Mouse (Mus musculus) fat pad, adult 2 months (tissue): Measurements from ENCODE around the gene Apba1.

Experiments used
- DNase-seq: peaks from one replicate; pipeline ENCODE4 v3.0.0-alpha.2; 2011; ENCODE audit warnings: low read depth, low spot score; ENCODE audit errors: extremely low read depth

Gene Apba1

DNA sequence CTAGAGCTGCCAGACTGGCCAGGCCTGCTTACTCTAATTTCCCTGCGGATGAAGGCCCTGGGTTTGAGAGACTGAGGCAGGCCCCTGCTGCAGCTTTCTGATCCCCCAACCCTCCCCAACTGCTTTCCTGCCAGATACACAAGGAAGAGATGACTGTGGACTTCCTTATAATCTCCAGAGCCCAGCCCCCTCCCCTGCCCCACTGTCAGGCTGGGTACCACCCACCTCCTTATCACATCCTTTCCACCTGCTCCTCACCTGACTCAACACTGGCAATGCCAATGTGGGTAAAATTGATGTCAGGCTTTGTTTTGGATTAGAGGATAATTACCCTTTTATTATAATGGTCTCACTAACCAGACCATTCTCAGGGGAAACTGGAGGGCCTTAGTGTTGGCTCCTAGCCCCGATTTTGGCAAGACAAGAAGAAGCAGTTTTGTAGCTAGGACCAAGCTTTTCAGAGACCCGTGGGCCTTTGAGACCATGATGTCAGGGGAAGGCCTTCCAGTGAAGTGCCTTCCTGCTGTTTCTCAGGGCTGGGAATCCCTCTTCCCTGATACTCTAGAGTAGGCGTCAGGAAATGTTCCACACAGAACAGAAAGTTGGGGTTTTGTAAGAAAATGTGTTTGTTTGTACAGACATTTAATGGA lies 44.7 kb downstream of the Apba1 start:
- DNase-seq: no peak

DNA sequence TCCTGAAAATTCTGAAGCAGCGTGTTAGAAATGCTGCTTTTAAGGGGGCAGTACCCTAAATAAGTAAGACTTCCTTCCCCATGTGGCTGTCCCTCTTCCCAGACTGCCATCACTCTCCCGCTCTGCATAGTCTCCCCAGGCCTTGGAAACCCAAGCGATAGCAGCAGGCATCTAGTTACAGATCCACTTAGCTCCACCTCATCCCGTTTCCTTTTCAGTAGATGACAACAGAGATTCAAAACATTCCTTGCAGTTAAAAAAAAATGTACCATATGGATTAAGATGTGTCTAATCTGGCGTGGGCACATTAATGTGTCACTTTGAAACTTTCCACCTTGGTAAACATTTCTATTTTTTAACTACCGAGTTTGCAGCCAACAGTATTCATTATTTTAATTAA lies 48.1 kb downstream of the Apba1 start:
- DNase-seq: no peak

DNA sequence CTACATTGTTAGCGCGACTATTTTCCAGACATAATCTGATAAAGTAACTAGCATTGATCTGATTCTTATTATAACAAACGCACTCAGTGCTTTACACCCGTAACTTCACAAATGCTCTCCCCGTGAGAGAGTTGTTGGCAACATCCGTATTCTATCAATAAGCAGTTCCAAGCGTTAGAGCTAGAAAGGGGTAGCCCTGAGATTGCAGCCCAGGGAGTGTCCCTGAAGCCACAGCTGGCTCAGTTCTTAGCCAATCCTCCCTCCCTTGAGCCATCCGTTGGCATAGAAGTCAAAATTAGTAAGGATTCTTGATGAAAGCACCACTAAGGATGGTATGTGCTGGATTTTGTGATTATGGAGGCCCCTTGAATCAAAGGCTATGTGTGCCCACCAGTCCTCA lies 48.7 kb downstream of the Apba1 start:
- no peak for DNase-seq

DNA sequence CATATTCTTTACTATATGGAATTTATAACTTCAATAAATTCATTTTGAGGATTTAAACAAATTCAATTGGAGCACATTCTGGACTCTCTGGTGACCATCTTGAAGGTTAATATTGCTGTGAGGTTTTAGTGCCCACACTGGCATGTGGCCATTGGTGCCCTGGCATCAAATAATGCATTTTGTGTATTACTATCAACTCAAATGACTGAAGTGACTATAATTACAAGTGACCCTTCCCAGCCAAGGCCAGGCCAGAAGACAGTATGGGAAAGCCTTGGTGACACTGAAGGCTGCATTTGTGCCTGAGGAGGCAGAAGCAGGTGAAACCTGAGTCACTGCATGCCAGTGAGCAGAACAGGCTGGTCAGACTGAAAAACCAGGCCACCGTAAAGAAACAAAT lies 50.5 kb downstream of the Apba1 start:
- no peak for DNase-seq

DNA sequence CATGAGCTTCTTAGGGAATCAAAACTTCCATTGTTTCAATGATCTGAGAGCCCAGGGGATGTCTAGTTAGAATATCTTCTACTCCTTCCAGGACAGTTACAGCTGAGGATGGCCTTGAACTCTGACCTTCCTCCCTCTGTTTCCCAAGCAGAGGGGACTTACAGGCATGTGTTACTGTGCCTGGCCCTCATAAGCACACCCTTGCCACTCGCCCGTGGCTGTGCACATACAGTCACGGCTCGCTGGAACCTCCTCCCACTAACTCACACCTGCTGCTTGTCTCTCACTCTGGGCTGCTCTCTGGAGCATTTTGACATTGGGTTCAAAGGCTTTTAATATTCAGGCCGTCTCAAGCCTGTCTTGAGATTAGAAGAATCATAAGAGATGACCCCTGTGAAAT lies 51.8 kb downstream of the Apba1 start:
- no peak for DNase-seq

DNA sequence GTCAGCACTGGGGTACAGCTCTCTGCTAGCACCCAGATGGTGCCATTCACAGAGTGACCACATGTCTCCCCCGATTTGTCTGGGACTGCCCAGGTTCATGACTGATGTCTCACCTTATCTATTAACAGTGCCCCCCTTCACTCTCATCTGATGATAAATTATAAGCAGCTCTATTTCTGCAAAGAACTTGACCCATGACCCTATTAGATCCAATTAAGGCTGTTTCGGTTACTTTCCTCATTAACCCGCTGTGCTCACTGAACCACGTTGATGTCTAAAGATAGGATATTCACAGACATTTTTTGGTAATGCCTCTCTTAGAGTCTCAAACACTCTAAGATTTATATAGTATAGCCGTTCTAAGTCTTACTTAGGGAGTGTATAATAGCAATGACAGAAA lies 52.3 kb downstream of the Apba1 start:
- DNase-seq: no peak

DNA sequence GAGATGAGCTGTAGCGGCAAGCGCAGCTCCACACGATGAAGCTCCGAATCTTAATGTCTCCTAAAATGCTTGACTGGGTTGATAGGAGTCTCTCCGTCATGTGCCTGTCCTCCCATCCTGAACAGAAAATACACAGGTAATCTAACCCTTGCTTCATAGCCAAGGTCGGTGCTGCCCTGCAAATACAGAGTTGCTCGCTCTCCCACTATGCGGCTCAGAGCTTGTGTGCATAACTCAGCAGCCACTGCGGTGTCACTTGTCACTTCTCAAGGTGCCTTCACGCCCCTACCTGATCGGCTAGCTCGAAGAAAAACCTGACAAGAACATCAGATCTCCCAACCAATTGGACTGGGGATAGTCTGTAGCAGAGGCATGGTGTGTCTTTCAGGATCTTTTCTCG lies 58.1 kb downstream of the Apba1 start:
- no peak for DNase-seq

DNA sequence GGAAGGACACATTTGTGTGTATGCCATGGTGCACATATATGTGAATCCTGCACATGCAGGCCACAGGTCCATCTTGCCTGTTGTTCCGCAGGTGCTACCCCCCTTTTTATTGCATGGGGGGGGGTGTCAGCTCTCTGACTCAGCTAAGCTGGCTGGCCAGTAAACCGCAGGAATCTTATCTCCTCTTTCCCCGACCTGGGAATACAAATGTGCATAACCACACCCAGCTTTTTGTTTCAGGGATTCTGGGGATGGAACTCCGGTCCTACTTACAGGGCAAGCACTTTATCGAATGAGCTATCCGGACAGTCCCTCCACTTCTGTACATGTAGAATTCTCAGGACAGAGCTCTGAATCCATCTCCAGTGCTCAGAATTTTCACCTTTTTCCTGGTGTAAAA lies 58.5 kb downstream of the Apba1 start:
- no peak for DNase-seq

DNA sequence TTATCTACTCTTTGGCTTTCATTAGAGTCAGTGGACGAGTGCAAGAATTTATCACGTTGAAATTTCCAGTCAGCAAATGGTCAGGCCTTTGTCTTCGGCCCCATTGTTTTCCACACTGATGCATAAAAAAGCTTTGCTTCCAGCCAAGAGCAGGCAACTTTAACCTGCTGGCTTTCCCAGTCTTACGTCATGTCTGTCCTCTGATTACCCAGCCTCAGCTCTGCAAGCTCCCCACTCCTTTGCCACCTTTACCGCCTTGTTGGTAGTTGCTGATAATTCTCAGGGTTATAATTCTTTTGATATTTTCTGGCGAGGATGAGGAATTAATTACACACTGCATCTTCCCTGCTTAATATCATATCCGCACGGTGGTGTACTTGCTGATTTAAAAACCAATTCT lies 61.2 kb downstream of the Apba1 start:
- no peak for DNase-seq

DNA sequence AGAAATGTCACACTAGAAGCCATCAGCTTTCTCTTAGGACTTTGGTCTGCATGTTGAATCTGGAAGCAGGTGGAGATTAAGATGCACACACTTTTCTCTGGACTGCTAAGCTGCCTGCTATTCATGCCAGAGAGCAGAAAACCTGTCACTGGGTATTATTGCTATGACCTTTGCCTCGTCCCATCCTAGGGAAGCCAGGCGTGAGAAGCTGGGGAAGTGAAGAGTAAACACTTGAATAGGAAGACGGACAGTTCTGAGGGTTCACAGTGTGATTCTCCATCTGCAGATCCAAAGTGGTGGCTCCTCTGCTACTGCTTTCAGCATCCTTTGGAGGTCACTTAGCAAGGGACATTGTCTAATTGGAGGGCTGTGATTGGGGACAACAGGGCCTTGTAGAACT lies 63.8 kb downstream of the Apba1 start:
- DNase-seq: no peak

DNA sequence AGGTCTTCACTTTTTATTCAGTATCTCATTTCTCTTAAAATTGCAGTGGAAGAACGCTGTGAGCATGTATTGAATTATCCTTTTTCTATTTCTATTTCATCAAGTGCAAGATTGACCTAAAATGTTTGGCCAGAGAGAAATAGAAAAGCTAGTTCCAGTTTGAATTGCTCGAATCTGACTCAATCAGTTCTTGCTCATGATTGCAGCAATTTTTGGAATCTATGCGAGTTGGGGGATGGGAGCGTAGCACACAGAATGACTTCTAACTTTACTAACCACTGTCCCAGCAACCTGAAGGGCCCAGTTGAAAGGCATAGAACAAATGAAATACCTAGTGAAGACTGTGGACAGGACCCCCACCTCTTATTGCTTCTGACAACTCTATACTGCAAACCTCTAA lies 64.8 kb downstream of the Apba1 start:
- DNase-seq: no peak

DNA sequence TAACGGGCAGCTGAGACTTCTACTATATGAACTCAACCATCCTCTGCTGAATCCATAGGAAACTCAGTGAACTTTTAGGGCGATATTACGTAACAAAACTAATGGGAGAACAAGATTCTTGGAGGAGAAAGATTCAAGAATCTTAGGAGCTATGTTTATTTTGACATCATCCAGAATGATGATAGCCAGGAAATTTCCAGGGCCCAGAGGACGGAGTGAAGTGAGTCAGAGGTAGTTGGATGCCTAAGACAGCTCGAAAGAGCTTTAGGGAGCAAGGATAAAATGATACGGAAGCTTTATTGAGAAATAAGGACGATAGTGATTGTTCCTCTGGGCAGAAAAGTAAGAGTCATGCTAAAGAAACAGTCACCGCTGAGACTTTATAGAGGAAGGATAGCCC lies 67.6 kb downstream of the Apba1 start:
- no peak for DNase-seq

DNA sequence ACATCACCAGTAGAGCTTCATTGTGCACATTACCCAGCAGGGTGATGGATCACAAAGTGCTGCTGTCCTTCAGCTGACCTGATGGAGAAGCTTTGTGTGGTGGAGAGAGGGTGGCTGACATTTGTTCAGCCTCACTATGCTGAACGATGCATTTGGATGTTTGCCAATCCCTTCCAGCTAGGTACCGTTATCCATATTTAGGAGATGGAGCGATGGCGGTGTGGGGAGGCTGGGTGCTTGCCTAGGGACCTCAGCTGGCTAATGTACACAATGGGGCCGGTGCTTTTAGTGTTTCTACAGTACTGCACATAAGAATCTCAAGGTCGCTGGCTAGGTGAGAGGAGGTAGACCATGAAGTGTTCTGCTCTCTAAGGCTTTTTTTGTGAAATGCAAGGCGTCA lies 72.1 kb downstream of the Apba1 start:
- no peak for DNase-seq

DNA sequence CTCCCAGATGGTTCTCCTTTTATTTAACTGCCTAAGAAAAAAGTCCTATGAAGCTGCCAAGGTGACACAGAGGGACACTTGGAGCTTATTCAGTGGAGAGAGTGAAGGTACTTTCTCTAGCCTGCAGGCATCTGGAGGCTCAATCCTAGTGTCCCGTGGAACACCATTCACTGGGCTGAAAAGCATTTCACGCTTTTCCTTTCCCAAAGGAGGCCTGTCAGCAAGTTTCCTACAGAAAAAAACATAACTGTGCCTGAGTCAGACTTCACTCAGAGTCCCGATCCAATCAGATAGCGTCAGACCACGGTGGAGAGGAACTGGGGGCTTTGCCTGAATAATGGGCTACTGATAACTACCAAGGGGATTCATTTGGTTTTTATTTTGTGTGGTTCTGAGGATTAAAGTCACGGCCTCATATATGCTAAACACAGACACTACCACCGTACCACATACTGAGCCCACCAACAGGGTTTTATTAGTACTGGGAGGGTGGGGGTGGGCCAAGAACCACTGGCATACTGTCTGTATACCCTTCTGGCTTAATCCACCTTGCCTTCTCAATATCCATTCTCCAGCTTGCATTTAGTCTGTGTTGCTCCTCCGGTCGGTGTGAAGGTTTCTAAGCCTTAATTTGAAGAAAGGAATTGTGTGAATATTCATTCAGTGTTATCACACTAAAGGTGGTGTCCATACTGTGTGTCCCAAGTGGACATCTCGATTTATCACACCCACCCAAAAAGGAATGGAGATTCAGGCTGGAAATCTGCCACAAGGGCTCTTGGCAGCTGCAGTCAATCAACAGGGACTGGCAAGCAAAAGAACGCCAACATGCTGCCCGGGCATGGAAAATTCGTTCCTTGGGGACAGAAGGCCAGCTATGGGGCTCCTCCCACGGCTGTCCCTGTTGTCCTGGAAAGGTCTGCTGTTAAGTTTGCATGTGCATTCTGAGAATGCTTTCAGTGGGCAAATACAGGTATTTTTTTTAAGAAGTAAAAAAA lies 75.3 kb downstream of the Apba1 start:
- DNase-seq: no peak

DNA sequence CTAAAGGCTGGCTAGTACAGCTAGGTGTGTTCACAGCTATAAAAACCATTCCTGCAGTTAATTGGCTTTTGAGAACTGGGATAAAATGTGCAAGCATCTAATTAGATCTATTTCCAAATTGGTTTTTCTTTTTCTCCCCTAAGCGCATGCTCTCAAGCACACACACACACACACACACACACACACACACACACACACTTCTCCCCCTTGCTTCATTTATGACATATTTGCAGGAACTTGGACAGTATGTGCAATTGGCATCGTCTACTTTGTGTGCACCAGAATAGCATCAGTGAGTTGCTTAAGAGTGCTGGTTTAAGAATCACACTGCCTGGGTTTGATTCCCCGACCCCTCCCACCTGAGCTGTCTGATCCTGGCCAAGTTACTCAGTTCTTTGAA lies 76.0 kb downstream of the Apba1 start:
- no peak for DNase-seq

DNA sequence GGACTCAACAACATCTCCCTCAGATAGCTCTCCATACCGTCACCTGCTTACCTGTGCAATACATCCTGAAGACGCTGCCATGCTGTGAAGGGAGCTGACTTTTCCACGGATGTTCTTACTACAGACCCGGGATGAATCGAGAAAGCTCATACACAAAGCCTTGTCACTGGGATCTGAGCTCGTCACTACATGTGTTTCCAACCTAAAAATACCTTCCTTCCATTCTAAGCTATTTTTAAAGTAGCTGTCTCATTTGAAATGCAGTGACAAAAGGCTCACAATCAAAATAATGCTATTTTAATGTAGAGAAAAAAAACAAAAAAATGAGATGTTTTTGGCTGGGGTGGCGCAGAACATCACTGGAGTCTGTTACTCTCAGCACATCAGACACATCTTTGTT lies 97.1 kb downstream of the Apba1 start:
- no peak for DNase-seq

DNA sequence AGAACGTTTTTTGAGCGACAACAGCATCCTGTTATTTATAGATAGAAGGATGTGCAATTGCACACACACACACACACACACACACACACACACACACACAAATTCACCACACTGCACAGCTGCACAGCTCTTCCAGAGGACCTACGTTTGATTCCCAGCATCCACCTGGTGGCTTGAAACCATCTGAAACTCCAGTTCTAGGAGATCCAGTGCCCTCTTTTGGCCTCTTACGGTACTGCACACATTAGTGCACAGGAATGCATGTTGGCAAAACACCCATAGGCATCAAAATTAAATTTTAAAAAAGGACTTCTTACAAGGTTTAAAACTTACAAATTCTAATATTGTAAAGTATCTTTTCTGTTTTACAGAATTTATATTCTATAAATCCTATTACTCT lies 99.4 kb downstream of the Apba1 start:
- no peak for DNase-seq

DNA sequence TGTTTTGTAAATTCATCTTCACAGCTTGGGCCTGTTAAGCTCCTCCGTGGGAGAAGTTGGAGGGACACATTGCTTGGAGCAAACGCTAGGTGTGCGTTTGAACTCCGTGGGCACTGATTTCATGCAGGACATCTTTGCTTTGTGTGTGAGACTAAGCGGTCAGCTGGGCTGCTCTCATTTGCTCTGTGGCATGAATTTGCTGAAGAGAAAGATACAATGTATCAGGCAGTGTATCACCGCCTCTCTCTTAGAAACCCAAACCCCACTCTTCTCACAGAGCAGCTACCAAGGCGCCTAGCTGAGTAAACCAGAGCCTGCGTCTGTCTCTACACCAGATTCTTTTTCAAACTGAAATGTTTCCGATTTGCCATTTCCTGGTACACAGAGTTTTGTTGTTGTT lies 100.1 kb downstream of the Apba1 start:
- no peak for DNase-seq

DNA sequence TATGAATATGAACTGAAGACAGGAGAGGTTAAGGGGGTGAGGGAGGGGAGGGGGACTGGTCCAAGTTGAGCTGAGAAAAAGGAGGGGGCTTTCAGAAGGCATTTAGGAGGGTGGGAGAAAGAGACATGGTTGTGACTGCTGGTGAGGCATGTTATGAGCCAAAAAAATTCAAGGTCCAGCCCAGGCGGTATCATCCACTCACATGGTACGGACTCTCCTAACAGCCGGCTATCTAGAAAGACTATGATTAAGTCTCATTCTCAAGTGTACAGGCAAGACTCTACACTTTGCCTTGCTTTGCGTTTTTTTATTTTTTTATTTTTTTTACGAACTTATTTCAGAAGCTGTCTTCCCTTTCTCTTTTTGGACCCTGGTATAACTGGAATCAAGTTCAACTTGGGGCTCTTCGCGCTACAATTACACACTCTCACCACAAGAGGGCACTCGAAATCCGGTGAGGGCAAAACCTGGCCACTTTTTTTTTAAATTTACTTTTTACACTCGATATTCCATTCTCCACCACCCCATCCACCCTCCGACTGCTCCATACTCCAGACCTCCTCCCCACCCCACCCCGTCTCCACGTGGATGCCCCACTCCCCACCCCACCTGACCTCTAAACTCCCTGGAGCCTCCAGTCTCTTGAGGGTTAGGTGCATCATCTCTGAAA lies 101.6 kb downstream of the Apba1 start:
- DNase-seq: no peak

DNA sequence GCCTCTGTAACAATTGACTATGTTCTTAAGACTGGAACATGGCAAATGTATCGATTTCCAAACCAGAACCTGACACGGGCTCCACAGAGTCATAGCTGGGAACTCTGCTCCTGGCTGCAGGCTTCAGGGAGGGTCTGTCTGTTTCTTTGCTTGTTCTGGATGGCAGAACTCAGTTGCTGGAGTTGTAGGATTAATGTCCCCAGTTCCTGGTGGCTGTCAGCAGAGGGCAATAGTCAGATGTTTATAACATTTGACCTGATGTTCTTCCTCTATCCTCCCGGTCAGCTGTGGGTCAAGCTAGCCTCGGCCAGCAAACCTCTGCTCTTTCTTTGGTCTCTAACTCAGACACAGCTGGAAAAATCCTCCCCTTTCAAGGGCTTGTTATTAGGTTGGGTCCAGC lies 104.0 kb downstream of the Apba1 start:
- no peak for DNase-seq

DNA sequence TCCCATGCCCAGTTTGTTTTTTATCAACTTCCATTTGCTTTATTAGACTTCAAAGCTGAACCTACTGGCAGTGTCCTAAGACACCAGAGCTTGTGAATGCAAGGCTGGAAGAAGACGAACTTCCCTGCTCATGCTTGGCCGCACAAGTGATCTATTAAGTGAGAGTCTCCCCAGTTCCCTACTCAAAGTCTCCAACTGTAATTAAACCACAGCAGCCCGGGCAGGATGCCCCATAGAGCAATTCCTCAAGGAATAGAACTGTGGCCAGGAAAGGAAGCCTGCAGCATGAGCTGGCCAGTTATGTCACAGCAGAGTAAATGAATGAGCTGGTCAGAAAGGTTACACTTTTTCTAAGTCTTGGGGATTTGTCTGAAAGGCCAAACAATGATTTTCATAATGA lies 105.3 kb downstream of the Apba1 start:
- DNase-seq: no peak

DNA sequence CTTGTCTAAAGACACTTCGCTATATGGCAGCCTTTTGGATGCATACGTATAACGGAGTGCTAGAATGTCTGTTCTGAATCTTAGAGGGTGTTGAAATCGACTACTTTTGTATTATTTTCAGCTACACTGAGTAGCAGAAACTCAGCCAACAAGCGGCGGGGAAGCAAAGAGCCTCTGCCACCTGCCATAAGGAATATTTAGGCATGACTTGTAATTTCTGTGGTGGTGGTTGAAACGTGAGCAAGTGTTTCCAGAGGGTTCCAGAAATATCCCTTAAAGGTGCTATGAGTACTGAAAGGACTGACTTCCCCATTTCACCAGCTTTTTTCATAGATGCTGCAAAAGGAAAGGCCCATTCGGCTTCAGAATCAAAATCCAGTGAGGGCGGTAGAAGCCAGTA lies 107.4 kb downstream of the Apba1 start:
- no peak for DNase-seq
